Mouse (Mus musculus): ENCODE measurements around the gene Map4k1.

GRCm38 (mm10) chr7:28957286-28957685 lies 24.6 kb upstream of the Map4k1 start:
- TF ChIP-seq GATA1 (IDR thresholded peaks at IDR 0.05; ENCODE audit: low read length), result no peak
- TF ChIP-seq TAL1 (IDR thresholded peaks at IDR 0.05; ENCODE audit: low read length), result no peak
